Mouse (Mus musculus) liver, postnatal 0 days (tissue): ENCODE results near the gene Klk1b8.

Experiments
- CTCF ChIP-seq: sonication (generic); IDR thresholded peaks from 2 replicates; pipeline ENCODE4 v1.5.1; 2016; ENCODE audit warnings: antibody characterized with exemption, low read depth
- EP300 ChIP-seq: IDR thresholded peaks from 2 replicates; pipeline ENCODE4 v1.6.1; 2016; ENCODE audit warnings: antibody characterized with exemption, low read depth, mild to moderate bottlenecking

DNA sequence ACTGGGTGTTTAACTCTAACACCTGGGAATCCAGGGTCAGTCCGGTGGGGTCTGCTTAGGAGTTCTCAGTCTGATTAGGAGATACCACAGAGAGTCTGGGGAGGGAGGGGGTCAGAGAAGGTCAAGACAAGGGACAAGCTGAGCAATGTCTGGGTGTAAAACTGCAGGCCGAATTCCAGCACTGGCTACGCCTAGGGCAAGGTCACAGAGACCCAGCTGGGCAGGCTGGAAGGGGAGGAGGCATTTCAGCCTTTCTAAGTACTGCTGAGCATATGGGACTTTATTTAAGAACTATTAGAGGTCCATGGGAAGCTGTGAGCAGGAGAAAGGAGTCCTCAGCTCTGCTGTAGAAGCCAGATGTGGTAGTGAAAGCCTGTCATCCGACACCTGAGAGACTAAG, 18.1 kb upstream of the Klk1b8 start:
- TF ChIP-seq EP300 = no peak
- no peak for TF ChIP-seq CTCF
